Mouse (Mus musculus) kidney, embryonic 15.5 days (tissue): ENCODE measurements around the gene Tlx2. TPM values are rescaled to one million over a fixed set of nuclear protein-coding genes. Genes with fewer than 3 reads are reported as not detected.

Experiments
- ATAC-seq: fragments of 200-750 bp; cut with Nextera tagmentation; replicated peaks from 2 replicates; pipeline ENCODE4 v1.8.0; 2017; ENCODE audit warnings: moderate TSS enrichment; ENCODE audit not compliant: low FRiP score
- H3K27ac ChIP-seq: fragments of 300-500 bp; sonication (generic); 2 replicates; pipeline ENCODE4 v1.5.1; 2015; ENCODE audit warnings: mild to moderate bottlenecking, inconsistent platforms
- H3K27me3 ChIP-seq: fragments of 300-500 bp; sonication (generic); 2 replicates; pipeline ENCODE4 v1.6.1; 2015; ENCODE audit warnings: inconsistent platforms
- H3K36me3 ChIP-seq: fragments of 300-500 bp; sonication (generic); 2 replicates; pipeline ENCODE4 v1.6.1; 2015; ENCODE audit warnings: inconsistent platforms
- H3K4me1 ChIP-seq: fragments of 300-500 bp; sonication (generic); 2 replicates; pipeline ENCODE4 v1.6.1; 2015; ENCODE audit warnings: inconsistent platforms
- H3K4me2 ChIP-seq: fragments of 300-500 bp; sonication (generic); 2 replicates; pipeline ENCODE4 v1.6.1; 2015; ENCODE audit warnings: moderate library complexity, mild to moderate bottlenecking, inconsistent platforms
- H3K4me3 ChIP-seq: fragments of 300-500 bp; sonication (generic); replicated peaks from 2 replicates; pipeline ENCODE4 v1.5.1; 2015; ENCODE audit warnings: mild to moderate bottlenecking, inconsistent platforms
- H3K9ac ChIP-seq: fragments of 300-500 bp; sonication (generic); 2 replicates; pipeline ENCODE4 v1.6.1; 2015; ENCODE audit warnings: mild to moderate bottlenecking, inconsistent platforms
- H3K9me3 ChIP-seq: fragments of 300-500 bp; sonication (generic); replicated peaks from 2 replicates; pipeline ENCODE4 v1.6.1; 2016; ENCODE audit warnings: inconsistent platforms
- WGBS: fragments of 180-500 bp; shearing (Covaris S2); methylation state at CpG from one replicate; pipeline ENCODE4 v1.1.7; 2015; ENCODE audit warnings: mixed read lengths; 5-methylcytosine and 5-hydroxymethylcytosine counted together
- polyA plus RNA-seq: library from polyadenylated mRNA; unstranded; fragments of >200 nt; fragmentation: Nextera tagmentation; extraction: Ambion mirVana; gene quantifications from 2 replicates; pipeline ENCODE4 v1.2.1, GENCODE M21; 2015

Tlx2 gene
- polyA plus RNA-seq, 1 experiment from 2014 or later, result 3.6 TPM

- Histone ChIP-seq H3K4me1 (peaks cover 49% of the 10 kb centered on the region), H3K27me3 (peaks cover 31% of the 10 kb centered on the region), H3K9me3 (no peaks in the 10 kb centered on the region), H3K27ac (no peak overlapping the region), H3K36me3 (peaks cover 13% of the 10 kb centered on the region), H3K9ac (no peak overlapping the region), H3K4me2 (no peak overlapping the region), H3K4me3 (no peak overlapping the region)
- 71% methylated on average over 7 of the region's 7 CpGs for WGBS
- ATAC-seq, result no peak
Observed at GRCm38 (mm10) chr6:83031111-83031510, 39.0 kb downstream of the Tlx2 start.

GRCm38 (mm10) chr6:83029777-83030176 is 40.3 kb downstream of the Tlx2 start:
- no peak for ATAC-seq
- peaks cover 31% of the 10 kb centered on the region for H3K27me3 ChIP-seq
- H3K4me3 ChIP-seq, result no peak overlapping the region
- no peaks in the 10 kb centered on the region for H3K9me3 ChIP-seq
- H3K36me3 ChIP-seq, result peaks cover 13% of the 10 kb centered on the region
- 36% methylated on average over 10 of the region's 10 CpGs for WGBS
- no peak overlapping the region for H3K4me2 ChIP-seq
- H3K9ac ChIP-seq, result no peak overlapping the region
- H3K27ac ChIP-seq, result no peak overlapping the region
- peaks cover 40% of the 10 kb centered on the region for H3K4me1 ChIP-seq

- Histone ChIP-seq H3K27me3 (peaks cover 31% of the 10 kb centered on the region), H3K4me1 (peaks cover 25% of the 10 kb centered on the region), H3K36me3 (peaks cover 13% of the 10 kb centered on the region), H3K9me3 (no peaks in the 10 kb centered on the region), H3K4me3 (no peak overlapping the region), H3K27ac (no peak overlapping the region), H3K4me2 (no peak overlapping the region), H3K9ac (no peak overlapping the region)
- no peak for ATAC-seq
- WGBS, result 54% methylated on average over 8 of the region's 9 CpGs
Observed at GRCm38 (mm10) chr6:83027706-83028105, 42.4 kb downstream of the Tlx2 start.

GRCm38 (mm10) chr6:83027293-83027692 is 42.8 kb downstream of the Tlx2 start:
- Histone ChIP-seq H3K4me1 (peaks cover 21% of the 10 kb centered on the region), H3K9me3 (no peaks in the 10 kb centered on the region), H3K27ac (no peak overlapping the region), H3K9ac (no peak overlapping the region), H3K4me3 (no peak overlapping the region), H3K27me3 (peaks cover 31% of the 10 kb centered on the region), H3K4me2 (no peak overlapping the region), H3K36me3 (peaks cover 13% of the 10 kb centered on the region)
- whole genome bisulfite sequencing, result 79% methylated on average over 8 of the region's 8 CpGs
- ATAC-seq, result no peak

- no peak for ATAC-seq
- Histone ChIP-seq H3K27ac (no peak overlapping the region), H3K36me3 (no peaks in the 10 kb centered on the region), H3K4me2 (no peak overlapping the region), H3K4me1 (0 out of 2 replicates have a peak, but pooled peaks cover 7% of the 10 kb centered on the region), H3K4me3 (no peak overlapping the region), H3K9ac (no peak overlapping the region), H3K9me3 (no peaks in the 10 kb centered on the region), H3K27me3 (peaks cover 15% of the 10 kb centered on the region)
- 100% methylated on average over 4 of the region's 4 CpGs for WGBS
Observed at GRCm38 (mm10) chr6:83025221-83025620, 44.9 kb downstream of the Tlx2 start.

- Histone ChIP-seq H3K9me3 (no peaks in the 10 kb centered on the region), H3K4me3 (no peak overlapping the region), H3K4me1 (0 out of 2 replicates have a peak, but pooled peaks cover 7% of the 10 kb centered on the region), H3K27ac (no peak overlapping the region), H3K36me3 (no peaks in the 10 kb centered on the region), H3K27me3 (peaks cover 9% of the 10 kb centered on the region), H3K4me2 (no peak overlapping the region), H3K9ac (no peak overlapping the region)
- no peak for ATAC-seq
- WGBS, result 57% methylated on average over 4 of the region's 4 CpGs
Observed at GRCm38 (mm10) chr6:83024421-83024820, 45.7 kb downstream of the Tlx2 start.

DNA sequence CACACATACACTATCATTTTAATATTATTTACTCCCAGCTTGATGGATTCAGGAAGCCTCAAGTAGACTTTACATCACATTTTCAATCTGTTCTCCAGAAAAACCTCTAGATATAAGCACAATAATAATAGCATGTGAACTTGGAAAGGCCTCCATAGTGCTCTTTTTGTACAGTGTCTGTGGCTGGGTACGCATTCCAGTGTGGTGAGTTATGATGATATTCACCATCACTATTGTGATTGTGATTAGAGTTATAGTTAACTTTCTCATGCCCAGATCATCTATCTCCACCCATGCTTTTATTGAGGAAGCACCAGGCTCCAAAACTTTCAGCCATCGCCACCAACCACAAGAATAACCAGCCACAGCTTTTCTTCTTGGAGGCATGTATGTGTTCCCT is 46.3 kb downstream of the Tlx2 start:
- no peaks in the 10 kb centered on the region for H3K9me3 ChIP-seq
- H3K4me1 ChIP-seq, result 0 out of 2 replicates have a peak, but pooled peaks cover 7% of the 10 kb centered on the region
- no peak overlapping the region for H3K9ac ChIP-seq
- no peak overlapping the region for H3K27ac ChIP-seq
- H3K36me3 ChIP-seq, result no peaks in the 10 kb centered on the region
- 93% methylated on average over 2 of the region's 2 CpGs for WGBS
- ATAC-seq, result no peak
- no peak overlapping the region for H3K4me2 ChIP-seq
- H3K27me3 ChIP-seq, result peaks cover 4% of the 10 kb centered on the region
- H3K4me3 ChIP-seq, result no peak overlapping the region

GRCm38 (mm10) chr6:83023008-83023407 is 47.1 kb downstream of the Tlx2 start:
- no peak overlapping the region for H3K9ac ChIP-seq
- ATAC-seq, result no peak
- 0 out of 2 replicates have a peak, but pooled peaks cover 7% of the 10 kb centered on the region for H3K4me1 ChIP-seq
- no peak overlapping the region for H3K4me3 ChIP-seq
- no peak overlapping the region for H3K4me2 ChIP-seq
- H3K27ac ChIP-seq, result no peak overlapping the region
- H3K9me3 ChIP-seq, result no peaks in the 10 kb centered on the region
- WGBS, result 87% methylated on average over 9 of the region's 9 CpGs
- H3K27me3 ChIP-seq, result no peaks in the 10 kb centered on the region
- H3K36me3 ChIP-seq, result no peaks in the 10 kb centered on the region

DNA sequence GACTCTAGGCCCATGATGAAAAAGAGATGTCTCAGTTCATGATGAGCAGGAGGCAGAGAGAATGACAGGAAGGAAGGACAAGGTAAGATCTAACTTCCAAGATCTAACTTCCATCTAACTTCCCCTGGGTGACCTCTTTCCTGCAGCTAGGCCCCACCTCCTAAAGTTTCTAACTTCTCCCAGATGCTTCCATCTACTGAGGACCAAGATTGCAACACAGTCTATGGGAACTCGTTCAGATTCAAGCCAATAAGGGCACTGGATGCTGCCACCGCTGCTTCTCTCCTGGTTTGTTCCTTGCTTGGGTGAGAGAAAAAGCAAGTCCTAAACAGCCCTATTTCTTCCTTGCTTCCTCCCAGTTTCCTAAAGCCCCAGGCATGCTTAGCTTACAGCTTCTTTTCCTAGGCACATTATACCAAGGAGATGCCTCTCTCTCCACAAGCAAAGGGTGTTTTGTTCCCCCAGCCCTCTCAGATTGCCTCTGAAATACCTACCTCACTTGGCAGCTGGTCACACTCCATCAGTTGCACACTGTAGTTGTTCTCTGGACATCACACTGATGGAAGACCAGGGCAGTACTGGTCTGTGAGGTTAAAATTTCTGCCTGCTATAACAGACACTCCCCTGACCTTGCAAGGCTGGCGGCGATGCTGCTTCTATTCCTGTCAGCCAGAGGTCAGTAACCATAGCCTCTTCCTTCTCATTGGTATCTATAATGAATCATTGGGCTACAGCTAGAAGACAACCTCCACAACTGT is 49.1 kb downstream of the Tlx2 start:
- Histone ChIP-seq H3K27me3 (no peaks in the 10 kb centered on the region), H3K4me3 (no peak overlapping the region), H3K4me2 (no peak overlapping the region), H3K36me3 (no peaks in the 10 kb centered on the region), H3K9me3 (no peaks in the 10 kb centered on the region), H3K27ac (no peak overlapping the region), H3K9ac (no peak overlapping the region), H3K4me1 (no peaks in the 10 kb centered on the region)
- 48% methylated on average over 4 of the region's 4 CpGs for WGBS
- peak; percentile 53; the same call in 1 of the 2 replicates for ATAC-seq

- Histone ChIP-seq H3K4me3 (no peak overlapping the region), H3K27ac (no peak overlapping the region), H3K9ac (no peak overlapping the region), H3K4me1 (no peaks in the 10 kb centered on the region), H3K4me2 (no peak overlapping the region), H3K27me3 (no peaks in the 10 kb centered on the region), H3K9me3 (no peaks in the 10 kb centered on the region), H3K36me3 (no peaks in the 10 kb centered on the region)
- ATAC-seq, result no peak
- WGBS, result 85% methylated on average over 6 of the region's 6 CpGs
Observed at GRCm38 (mm10) chr6:83020121-83020520, 50.0 kb downstream of the Tlx2 start.

DNA sequence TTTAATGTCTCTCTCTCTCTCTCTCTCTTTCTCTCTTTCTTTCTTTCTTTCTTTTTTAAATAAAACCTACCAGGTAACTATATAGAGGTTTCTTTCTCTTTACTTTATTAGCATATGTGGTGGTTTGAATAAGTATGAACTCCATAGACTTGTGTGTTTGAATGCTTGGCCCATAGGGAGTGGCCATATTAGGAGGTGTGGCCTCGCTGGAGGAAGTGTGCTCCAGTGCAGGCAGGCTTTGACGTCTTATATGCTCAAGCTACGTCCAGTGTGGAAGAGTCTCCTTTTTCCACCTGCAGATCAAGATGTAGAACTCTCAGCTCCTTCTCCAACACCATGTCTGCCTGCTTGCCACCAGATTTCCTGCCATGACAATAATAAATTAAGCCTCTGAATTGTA is 51.0 kb downstream of the Tlx2 start:
- Histone ChIP-seq H3K27ac (no peak overlapping the region), H3K9me3 (no peaks in the 10 kb centered on the region), H3K4me3 (no peak overlapping the region), H3K36me3 (no peaks in the 10 kb centered on the region), H3K9ac (no peak overlapping the region), H3K4me1 (no peaks in the 10 kb centered on the region), H3K27me3 (no peaks in the 10 kb centered on the region), H3K4me2 (no peak overlapping the region)
- ATAC-seq, result no peak
- WGBS, result 71% methylated on average over 3 of the region's 3 CpGs
